Mouse (Mus musculus): ENCODE measurements around the gene Wars2.

DNA sequence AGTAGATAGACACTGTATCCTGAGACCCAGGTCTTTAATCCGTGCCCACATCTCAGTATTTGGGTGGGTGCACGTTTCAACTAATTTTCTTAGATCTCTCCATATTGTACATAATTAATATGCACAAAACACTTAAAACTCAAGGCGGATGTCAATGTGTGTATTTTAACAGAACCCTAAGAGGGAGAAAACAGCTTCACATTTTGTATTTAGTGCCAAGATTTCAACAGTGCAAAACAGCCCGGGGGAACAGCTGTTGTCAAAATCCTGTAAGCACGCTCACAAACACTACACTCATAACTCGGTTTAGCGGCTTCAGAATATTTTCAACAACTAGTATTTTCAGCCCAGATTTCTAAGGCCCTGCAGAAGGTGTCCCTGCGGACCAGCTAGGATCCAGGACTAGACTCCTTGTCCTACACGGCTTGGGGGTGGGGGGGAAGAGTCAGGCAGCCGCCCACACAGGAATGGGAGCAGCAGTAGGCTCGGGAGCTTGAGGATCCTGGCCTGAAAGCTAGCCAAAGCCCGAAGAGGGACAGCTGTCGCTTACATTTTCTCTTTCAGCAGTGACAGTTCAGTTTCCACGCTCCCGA is 113.8 kb downstream of the Wars2 start:
- TF ChIP-seq GATA1 (IDR thresholded peaks at IDR 0.05; ENCODE audit: borderline replicate concordance, low read length), result no peak
- no peak for TF ChIP-seq FLI1 (IDR thresholded peaks at IDR 0.05; ENCODE audit: low read length)
